Mouse (Mus musculus): ENCODE results near the gene Dapk1. TPM values are rescaled to one million over a fixed set of nuclear protein-coding genes. Genes with fewer than 3 reads are reported as not detected.

Dapk1 gene
- polyA plus RNA-seq (2012; rRNA removed): 18.6 and 21.5 TPM in 2 replicates

GRCm38 (mm10) chr13:60601436-60602415 is at the start of gene Dapk1:
Dapk1 (plus strand) TSS chr13:60601947.
- H3K27ac ChIP-seq (ENCODE audit: insufficient read depth, low read length): no peak within 1 kb of the TSS
- H3K36me3 ChIP-seq (ENCODE audit: control insufficient read depth, insufficient read depth, low read length): no peaks in the 10 kb centered on the region
- 2% methylated on average over 79 of the region's 90 CpGs for WGBS
- H3K4me3 ChIP-seq (ENCODE audit: extremely low read depth, insufficient read depth, insufficient read length): peak within 1 kb of the TSS; percentile 47
- peak in 1 of 2 experiments; percentile 26 for DNase-seq (ENCODE audit: low read depth in 1 of 2, low spot score in 2 of 2)
- no peaks in the 10 kb centered on the region for H3K4me1 ChIP-seq (ENCODE audit: control insufficient read depth, insufficient read depth, insufficient read length)
- H3K27me3 ChIP-seq (ENCODE audit: control insufficient read depth, insufficient read depth, low read length): peaks cover 4% of the 10 kb centered on the region; the same call in 1 of the 2 replicates
- TF ChIP-seq CTCF (IDR thresholded peaks at IDR 0.05; ENCODE audit: extremely low read depth, insufficient read depth, insufficient read length, insufficient replicate concordance) (peak; percentile 9; the same call in 1 of the 2 replicates), POLR2A (IDR thresholded peaks at IDR 0.05; ENCODE audit: low read depth, low read length) (no peak)

- H3K4me3 ChIP-seq (ENCODE audit: extremely low read depth, insufficient read depth, insufficient read length): no peak overlapping the region
- no peaks in the 10 kb centered on the region for H3K27me3 ChIP-seq (ENCODE audit: control insufficient read depth, insufficient read depth, low read length)
- no peak overlapping the region for H3K27ac ChIP-seq (ENCODE audit: insufficient read depth, low read length)
- TF ChIP-seq POLR2A (IDR thresholded peaks at IDR 0.05; ENCODE audit: low read depth, low read length) (no peak), CTCF (IDR thresholded peaks at IDR 0.05; ENCODE audit: extremely low read depth, insufficient read depth, insufficient read length, insufficient replicate concordance) (no peak)
- no peaks in the 10 kb centered on the region for H3K4me1 ChIP-seq (ENCODE audit: control insufficient read depth, insufficient read depth, insufficient read length)
- DNase-seq (ENCODE audit: low read depth in 1 of 2, low spot score in 2 of 2): no peak
- WGBS: 80% methylated on average over 3 of the region's 3 CpGs
- no peaks in the 10 kb centered on the region for H3K36me3 ChIP-seq (ENCODE audit: control insufficient read depth, insufficient read depth, low read length)
Observed at GRCm38 (mm10) chr13:60553326-60553725, 48.4 kb upstream of the Dapk1 start.

- Histone ChIP-seq H3K27ac (ENCODE audit: insufficient read depth, low read length) (no peak overlapping the region), H3K27me3 (ENCODE audit: control insufficient read depth, insufficient read depth, low read length) (no peaks in the 10 kb centered on the region), H3K36me3 (ENCODE audit: control insufficient read depth, insufficient read depth, low read length) (no peaks in the 10 kb centered on the region), H3K4me3 (ENCODE audit: extremely low read depth, insufficient read depth, insufficient read length) (no peak overlapping the region), H3K4me1 (ENCODE audit: control insufficient read depth, insufficient read depth, insufficient read length) (no peaks in the 10 kb centered on the region)
- DNase-seq (ENCODE audit: low read depth in 1 of 2, low spot score in 2 of 2): no peak
- no peak for TF ChIP-seq CTCF (IDR thresholded peaks at IDR 0.05; ENCODE audit: extremely low read depth, insufficient read depth, insufficient read length, insufficient replicate concordance)
- TF ChIP-seq POLR2A (IDR thresholded peaks at IDR 0.05; ENCODE audit: low read depth, low read length): no peak
Observed at GRCm38 (mm10) chr13:60556476-60556875, 45.3 kb upstream of the Dapk1 start.

- no peak for DNase-seq (ENCODE audit: low read depth in 1 of 2, low spot score in 2 of 2)
Observed at GRCm38 (mm10) chr13:60556911-60557310, 44.8 kb upstream of the Dapk1 start.

GRCm38 (mm10) chr13:60564303-60564702 is 37.4 kb upstream of the Dapk1 start:
- no peaks in the 10 kb centered on the region for H3K4me1 ChIP-seq (ENCODE audit: control insufficient read depth, insufficient read depth, insufficient read length)
- H3K27me3 ChIP-seq (ENCODE audit: control insufficient read depth, insufficient read depth, low read length): no peaks in the 10 kb centered on the region
- H3K36me3 ChIP-seq (ENCODE audit: control insufficient read depth, insufficient read depth, low read length): no peaks in the 10 kb centered on the region
- TF ChIP-seq POLR2A (IDR thresholded peaks at IDR 0.05; ENCODE audit: low read depth, low read length) (no peak), CTCF (IDR thresholded peaks at IDR 0.05; ENCODE audit: extremely low read depth, insufficient read depth, insufficient read length, insufficient replicate concordance) (no peak)
- no peak overlapping the region for H3K27ac ChIP-seq (ENCODE audit: insufficient read depth, low read length)
- DNase-seq (ENCODE audit: low read depth in 1 of 2, low spot score in 2 of 2): no peak
- 18% methylated on average over 6 of the region's 6 CpGs for WGBS
- no peak overlapping the region for H3K4me3 ChIP-seq (ENCODE audit: extremely low read depth, insufficient read depth, insufficient read length)

More at GRCm38 (mm10) chr13:60556911-60557310, 44.8 kb upstream of the Dapk1 start:
- no peak for TF ChIP-seq CTCF (IDR thresholded peaks at IDR 0.05; ENCODE audit: extremely low read depth, insufficient read depth, insufficient read length, insufficient replicate concordance)
- TF ChIP-seq POLR2A (IDR thresholded peaks at IDR 0.05; ENCODE audit: low read depth, low read length): no peak
- H3K27me3 ChIP-seq (ENCODE audit: control insufficient read depth, insufficient read depth, low read length): no peaks in the 10 kb centered on the region
- no peak overlapping the region for H3K4me3 ChIP-seq (ENCODE audit: extremely low read depth, insufficient read depth, insufficient read length)
- H3K27ac ChIP-seq (ENCODE audit: insufficient read depth, low read length): no peak overlapping the region
- no peaks in the 10 kb centered on the region for H3K4me1 ChIP-seq (ENCODE audit: control insufficient read depth, insufficient read depth, insufficient read length)
- no peaks in the 10 kb centered on the region for H3K36me3 ChIP-seq (ENCODE audit: control insufficient read depth, insufficient read depth, low read length)

- H3K27ac ChIP-seq (ENCODE audit: insufficient read depth, low read length): no peak overlapping the region
- DNase-seq (ENCODE audit: low read depth in 1 of 2, low spot score in 2 of 2): no peak
- no peaks in the 10 kb centered on the region for H3K4me1 ChIP-seq (ENCODE audit: control insufficient read depth, insufficient read depth, insufficient read length)
- WGBS: 84% methylated on average over 1 of the region's 1 CpGs
- no peaks in the 10 kb centered on the region for H3K36me3 ChIP-seq (ENCODE audit: control insufficient read depth, insufficient read depth, low read length)
- no peaks in the 10 kb centered on the region for H3K27me3 ChIP-seq (ENCODE audit: control insufficient read depth, insufficient read depth, low read length)
- no peak overlapping the region for H3K4me3 ChIP-seq (ENCODE audit: extremely low read depth, insufficient read depth, insufficient read length)
- TF ChIP-seq POLR2A (IDR thresholded peaks at IDR 0.05; ENCODE audit: low read depth, low read length) (no peak), CTCF (IDR thresholded peaks at IDR 0.05; ENCODE audit: extremely low read depth, insufficient read depth, insufficient read length, insufficient replicate concordance) (no peak)
Observed at GRCm38 (mm10) chr13:60568934-60569548, 32.7 kb upstream of the Dapk1 start.

Data from spleen, adult 2 months (tissue).